17 mouse cellular contexts compared by ENCODE assay signal in genomic region chr12:108132450-108133070, GRCm38 (mm10). TPM values are rescaled to one million over a fixed set of nuclear protein-coding genes. Genes with fewer than 3 reads are reported as not detected.
DNase-seq lines count a peak whose midpoint lies in the region; ATAC-seq and TF ChIP-seq lines count a peak whose summit lies in the region.
"Had no signal": no experiment of that assay in that cellular context is flagged by ENCODE, and none has a peak within 500 bp of the region (broad histone marks: within the 10 kb centered on the region; RNA-seq: fewer than 3 reads in every experiment).

No protein-coding gene starts in this region.

- no peak for TF ChIP-seq POLR2A in thymus, adult 2 months (IDR thresholded peaks at IDR 0.05; ENCODE audit: control insufficient read depth, extremely low read depth, insufficient read depth, low read length, poor library complexity)

- WGBS in forebrain, embryonic 15.5 days = 91% methylated on average over 8 of the region's 8 CpGs
- WGBS in forebrain, embryonic 14.5 days = 88% methylated on average over 8 of the region's 8 CpGs
- WGBS in kidney, embryonic 16.5 days = 84% methylated on average over 8 of the region's 8 CpGs
- 71% methylated on average over 8 of the region's 8 CpGs for WGBS in thymus, adult 2 months
- WGBS in midbrain, embryonic 11.5 days = 91% methylated on average over 8 of the region's 8 CpGs

- TF ChIP-seq CTCF in thymus, adult 2 months (IDR thresholded peaks at IDR 0.05; ENCODE audit: borderline replicate concordance, control insufficient read depth, extremely low read depth, insufficient read depth, low read length, poor library complexity) = no peak
- TF ChIP-seq CTCF in left cerebral cortex, adult 2 months (IDR thresholded peaks at IDR 0.05) = no peak

- H3K4me2 ChIP-seq in forebrain, embryonic 15.5 days (replicated peaks) = no peak overlapping the region
- H3K4me2 ChIP-seq in forebrain, embryonic 14.5 days (ENCODE audit: low read length) = no peak overlapping the region
- no peak overlapping the region for H3K4me2 ChIP-seq in kidney, embryonic 16.5 days (replicated peaks; ENCODE audit: low read depth, low read length)
- H3K4me2 ChIP-seq in midbrain, embryonic 11.5 days = no peak overlapping the region
- H3K4me2 ChIP-seq: forebrain, embryonic 13.5 days; heart, embryonic 13.5 days; liver, embryonic 11.5 days; neural tube, embryonic 15.5 days; stomach, embryonic 15.5 days had no signal

- peak overlapping the region; percentile 61 for H3K27ac ChIP-seq in forebrain, embryonic 15.5 days (replicated peaks)
- H3K27ac ChIP-seq in forebrain, embryonic 14.5 days (ENCODE audit: low read depth, low read length) = no peak overlapping the region
- peak overlapping the region; percentile 11; the same call in 1 of the 2 replicates for H3K27ac ChIP-seq in kidney, embryonic 16.5 days (ENCODE audit: low read length)
- no peak overlapping the region for H3K27ac ChIP-seq in thymus, adult 2 months (ENCODE audit: control insufficient read depth, insufficient read depth, low read length)
- no peak overlapping the region for H3K27ac ChIP-seq in midbrain, embryonic 11.5 days (ENCODE audit: low read depth, low read length)
- no peak overlapping the region for H3K27ac ChIP-seq in left cerebral cortex, adult 2 months
- H3K27ac ChIP-seq: forebrain, embryonic 13.5 days; heart, embryonic 13.5 days; neural tube, embryonic 15.5 days; stomach, embryonic 15.5 days had no signal

- ATAC-seq in forebrain, embryonic 15.5 days (replicated peaks) = no peak
- ATAC-seq in forebrain, embryonic 14.5 days = no peak
- ATAC-seq in common myeloid progenitor, adult 5-6 weeks (replicated peaks; ENCODE audit: low read depth, poor library complexity, severe bottlenecking) = 0 out of 2 replicates have a peak, but pooled peaks have one; percentile 39
- 0 out of 2 replicates have a peak, but pooled peaks have one; percentile 49 for ATAC-seq in kidney, embryonic 16.5 days (ENCODE audit: low FRiP score, low TSS enrichment)
- no peak for ATAC-seq in midbrain, embryonic 11.5 days (ENCODE audit: low FRiP score)
- ATAC-seq: forebrain, embryonic 13.5 days had no signal

- no peak overlapping the region for H3K9ac ChIP-seq in forebrain, embryonic 15.5 days (replicated peaks)
- H3K9ac ChIP-seq in forebrain, embryonic 14.5 days (ENCODE audit: low read length) = no peak overlapping the region
- no peak overlapping the region for H3K9ac ChIP-seq in kidney, embryonic 16.5 days (replicated peaks; ENCODE audit: low read length)
- no peak overlapping the region for H3K9ac ChIP-seq in midbrain, embryonic 11.5 days (ENCODE audit: low read length)
- H3K9ac ChIP-seq: forebrain, embryonic 13.5 days; heart, embryonic 13.5 days; neural tube, embryonic 15.5 days; stomach, embryonic 15.5 days had no signal

- H3K36me3 ChIP-seq in forebrain, embryonic 15.5 days = peaks cover 28% of the 10 kb centered on the region
- peaks cover 20% of the 10 kb centered on the region; the same call in 1 of the 2 replicates for H3K36me3 ChIP-seq in forebrain, embryonic 14.5 days (ENCODE audit: control insufficient read depth, insufficient read depth, low read length)
- H3K36me3 ChIP-seq in kidney, embryonic 16.5 days (ENCODE audit: insufficient read depth, low read length) = peaks cover 28% of the 10 kb centered on the region
- H3K36me3 ChIP-seq in thymus, adult 2 months (ENCODE audit: control insufficient read depth, insufficient read depth, low read length) = peaks cover 30% of the 10 kb centered on the region
- H3K36me3 ChIP-seq in midbrain, embryonic 11.5 days (ENCODE audit: control insufficient read depth, insufficient read depth, low read length) = peaks cover 4% of the 10 kb centered on the region

- intact Hi-C loops in left cerebral cortex, adult 2 months (cut with DNase I) = no loop called here

- H3K4me1 ChIP-seq in forebrain, embryonic 15.5 days = 0 out of 2 replicates have a peak, but pooled peaks cover 5% of the 10 kb centered on the region
- H3K4me1 ChIP-seq in forebrain, embryonic 14.5 days (ENCODE audit: control insufficient read depth, insufficient read depth, low read length) = no peaks in the 10 kb centered on the region; the same call in 1 of the 2 replicates
- H3K4me1 ChIP-seq in kidney, embryonic 16.5 days (ENCODE audit: insufficient read depth, low read length) = 0 out of 2 replicates have a peak, but pooled peaks cover 7% of the 10 kb centered on the region
- peaks cover 5% of the 10 kb centered on the region for H3K4me1 ChIP-seq in thymus, adult 2 months (replicated peaks; ENCODE audit: control insufficient read depth, insufficient read depth, low read length)
- no peaks in the 10 kb centered on the region for H3K4me1 ChIP-seq in midbrain, embryonic 11.5 days (ENCODE audit: control insufficient read depth, insufficient read depth, low read length)
- H3K4me1 ChIP-seq: forebrain, embryonic 13.5 days; heart, embryonic 13.5 days; neural tube, embryonic 15.5 days; stomach, embryonic 15.5 days had no signal

- H3K9me3 ChIP-seq in forebrain, embryonic 15.5 days = no peaks in the 10 kb centered on the region
- no peaks in the 10 kb centered on the region for H3K9me3 ChIP-seq in forebrain, embryonic 14.5 days (replicated peaks; ENCODE audit: control insufficient read depth, low read length)
- no peaks in the 10 kb centered on the region for H3K9me3 ChIP-seq in kidney, embryonic 16.5 days (ENCODE audit: low read length)
- H3K9me3 ChIP-seq in midbrain, embryonic 11.5 days (ENCODE audit: control insufficient read depth, low read length) = no peaks in the 10 kb centered on the region
- H3K9me3 ChIP-seq: forebrain, embryonic 13.5 days; heart, embryonic 13.5 days; neural tube, embryonic 15.5 days; stomach, embryonic 15.5 days had no signal

- H3K4me3 ChIP-seq in forebrain, embryonic 15.5 days = no peak overlapping the region
- H3K4me3 ChIP-seq in forebrain, embryonic 14.5 days (ENCODE audit: low read depth, low read length) = no peak overlapping the region
- no peak overlapping the region for H3K4me3 ChIP-seq in kidney, embryonic 16.5 days (ENCODE audit: low read length)
- no peak overlapping the region for H3K4me3 ChIP-seq in thymus, adult 2 months (ENCODE audit: control insufficient read depth, insufficient read depth, low read length)
- H3K4me3 ChIP-seq in midbrain, embryonic 11.5 days (ENCODE audit: low read depth, low read length) = no peak overlapping the region
- no peak overlapping the region for H3K4me3 ChIP-seq in left cerebral cortex, adult 2 months
- H3K4me3 ChIP-seq: forebrain, embryonic 13.5 days; heart, embryonic 13.5 days; megakaryocyte, embryonic 14.5 days; neural tube, embryonic 15.5 days; stomach, embryonic 15.5 days had no signal

- H3K27me3 ChIP-seq in forebrain, embryonic 15.5 days = no peaks in the 10 kb centered on the region
- no peaks in the 10 kb centered on the region for H3K27me3 ChIP-seq in forebrain, embryonic 14.5 days (replicated peaks; ENCODE audit: control insufficient read depth, insufficient read depth, low read length)
- no peaks in the 10 kb centered on the region for H3K27me3 ChIP-seq in kidney, embryonic 16.5 days (ENCODE audit: insufficient read depth, low read length)
- no peaks in the 10 kb centered on the region for H3K27me3 ChIP-seq in thymus, adult 2 months (ENCODE audit: control insufficient read depth, insufficient read depth, low read length)
- H3K27me3 ChIP-seq in midbrain, embryonic 11.5 days (ENCODE audit: control insufficient read depth, insufficient read depth, low read length) = no peaks in the 10 kb centered on the region
- H3K27me3 ChIP-seq: forebrain, embryonic 13.5 days; heart, embryonic 13.5 days; megakaryocyte, embryonic 14.5 days; neural tube, embryonic 15.5 days; stomach, embryonic 15.5 days had no signal

- DNase-seq in forebrain, embryonic 14.5 days (ENCODE audit: low spot score) = no peak
- peak; percentile 25 for DNase-seq in thymus, adult 2 months
- no peak for DNase-seq in midbrain, embryonic 11.5 days (ENCODE audit: low spot score, missing footprints)
- DNase-seq in gastrocnemius, postnatal 10 days = no peak
- DNase-seq in left cerebral cortex, adult 2 months (ENCODE audit: extremely low spot score in 1 of 2, low spot score in 2 of 2) = no peak
- DNase-seq: gastrocnemius, postnatal 25 days; heart, postnatal 4 days; retina, postnatal 1 day had no signal

RNA-seq across cellular contexts. Expression of gene Setd3, which starts 46.6 kb away (rescaled TPM):
- polyA plus RNA-seq in forebrain, embryonic 15.5 days (2015; fragmentation: Nextera tagmentation; extraction: Ambion mirVana) = 98.3 and 108 TPM in 2 replicates
- polyA plus RNA-seq in forebrain, embryonic 14.5 days (2014; fragmentation: Nextera tagmentation; extraction: Ambion mirVana) = 85.9 and 88.9 TPM in 2 replicates
- 81.5 and 84.3 TPM in 2 replicates for total RNA-seq in common myeloid progenitor, adult 5-6 weeks (2017)
- polyA plus RNA-seq in kidney, embryonic 16.5 days (2015; fragmentation: Nextera tagmentation; extraction: Ambion mirVana) = 89.1 and 92.4 TPM in 2 replicates
- polyA plus RNA-seq in thymus, adult 2 months (2012; rRNA removed) = 27.6 and 28.5 TPM in 2 replicates
- polyA plus RNA-seq in midbrain, embryonic 11.5 days (2014; fragmentation: Nextera tagmentation; extraction: Ambion mirVana) = 83.3 and 92.0 TPM in 2 replicates
- total RNA-seq in gastrocnemius, postnatal 10 days (2021) = 10 to 100 TPM; 82.7 to 91.8 TPM
- 100 to 1,000 TPM; 167 to 185 TPM for total RNA-seq in left cerebral cortex, adult 2 months (2021)

RNA-seq across cellular contexts. Expression of gene Ccnk, which starts 46.8 kb away (rescaled TPM):
- polyA plus RNA-seq in forebrain, embryonic 15.5 days (2015; fragmentation: Nextera tagmentation; extraction: Ambion mirVana) = 3.3 and 3.7 TPM in 2 replicates
- polyA plus RNA-seq in forebrain, embryonic 14.5 days (2014; fragmentation: Nextera tagmentation; extraction: Ambion mirVana) = 8.4 and 10.7 TPM in 2 replicates
- total RNA-seq in common myeloid progenitor, adult 5-6 weeks (2017) = 14.6 and 21.0 TPM in 2 replicates
- 2.4 and 3.1 TPM in 2 replicates for polyA plus RNA-seq in kidney, embryonic 16.5 days (2015; fragmentation: Nextera tagmentation; extraction: Ambion mirVana)
- polyA plus RNA-seq in thymus, adult 2 months (2012; rRNA removed) = 36.2 and 39.3 TPM in 2 replicates
- 8.1 and 9.0 TPM in 2 replicates for polyA plus RNA-seq in midbrain, embryonic 11.5 days (2014; fragmentation: Nextera tagmentation; extraction: Ambion mirVana)
- 10 to 100 TPM; 30.1 to 32.2 TPM for total RNA-seq in gastrocnemius, postnatal 10 days (2021)
- 10 to 100 TPM; 30.4 to 33.4 TPM for total RNA-seq in left cerebral cortex, adult 2 months (2021)

Comparison
In these comparisons a context has a peak if more than half of its experiments do, and no peak if none do; other contexts are left out.
1. H3K27ac ChIP-seq: peak in forebrain, embryonic 15.5 days (single experiment) and kidney, embryonic 16.5 days (single experiment); none in forebrain, embryonic 14.5 days (single experiment), thymus, adult 2 months (single experiment), midbrain, embryonic 11.5 days (single experiment) and left cerebral cortex, adult 2 months (single experiment).
2. ATAC-seq: peak in common myeloid progenitor, adult 5-6 weeks (single experiment) and kidney, embryonic 16.5 days (single experiment); none in forebrain, embryonic 15.5 days (single experiment), forebrain, embryonic 14.5 days (single experiment) and midbrain, embryonic 11.5 days (single experiment).